Mouse (Mus musculus) hindbrain, embryonic 13.5 days (tissue): ENCODE results near the gene Olfr1181. TPM values are rescaled to one million over a fixed set of nuclear protein-coding genes. Genes with fewer than 3 reads are reported as not detected.
"Not testable (repeated sequence)": the region's sequence is repeated elsewhere in the genome, so short reads cannot be mapped to it uniquely, and the experiment has no call there.

ENCODE experiments used
- ATAC-seq: fragments of 200-750 bp; cut with Nextera tagmentation; 2 replicates; pipeline ENCODE4 v1.8.0; 2017; ENCODE audit warnings: moderate TSS enrichment; ENCODE audit not compliant: low FRiP score
- H3K27ac ChIP-seq: fragments of 300-500 bp; sonication (generic); 2 replicates; pipeline ENCODE4 v1.5.1; 2015; ENCODE audit warnings: inconsistent platforms, mild to moderate bottlenecking, moderate library complexity
- H3K27me3 ChIP-seq: fragments of 300-500 bp; sonication (generic); 2 replicates; pipeline ENCODE4 v1.6.1; 2015; ENCODE audit warnings: mild to moderate bottlenecking, inconsistent platforms
- H3K36me3 ChIP-seq: fragments of 300-500 bp; sonication (generic); 2 replicates; pipeline ENCODE4 v1.6.1; 2015; ENCODE audit warnings: mild to moderate bottlenecking, inconsistent platforms
- H3K4me1 ChIP-seq: fragments of 300-500 bp; sonication (generic); replicated peaks from 2 replicates; pipeline ENCODE4 v1.6.1; 2015; ENCODE audit warnings: inconsistent platforms
- H3K4me2 ChIP-seq: fragments of 300-500 bp; sonication (generic); 2 replicates; pipeline ENCODE4 v1.6.1; 2015; ENCODE audit warnings: inconsistent platforms, mild to moderate bottlenecking, moderate library complexity
- H3K4me3 ChIP-seq: fragments of 300-500 bp; sonication (generic); 2 replicates; pipeline ENCODE4 v1.5.1; 2015; ENCODE audit warnings: mild to moderate bottlenecking, inconsistent platforms
- H3K9ac ChIP-seq: fragments of 300-500 bp; sonication (generic); 2 replicates; pipeline ENCODE4 v1.6.1; 2015; ENCODE audit warnings: mild to moderate bottlenecking, inconsistent platforms
- H3K9me3 ChIP-seq: fragments of 300-500 bp; sonication (generic); 2 replicates; pipeline ENCODE4 v1.6.1; 2016; ENCODE audit warnings: inconsistent platforms
- WGBS: fragments of 180-500 bp; shearing (Covaris S2); methylation state at CpG from one replicate; pipeline ENCODE4 v1.1.7; 2015; 5-methylcytosine and 5-hydroxymethylcytosine counted together
- polyA plus RNA-seq: library from polyadenylated mRNA; unstranded; fragments of >200 nt; fragmentation: Nextera tagmentation; extraction: Ambion mirVana; gene quantifications from 2 replicates; pipeline ENCODE4 v1.2.1, GENCODE M21; 2015

Olfr1181 gene
- not detected in 2 replicates for polyA plus RNA-seq

DNA sequence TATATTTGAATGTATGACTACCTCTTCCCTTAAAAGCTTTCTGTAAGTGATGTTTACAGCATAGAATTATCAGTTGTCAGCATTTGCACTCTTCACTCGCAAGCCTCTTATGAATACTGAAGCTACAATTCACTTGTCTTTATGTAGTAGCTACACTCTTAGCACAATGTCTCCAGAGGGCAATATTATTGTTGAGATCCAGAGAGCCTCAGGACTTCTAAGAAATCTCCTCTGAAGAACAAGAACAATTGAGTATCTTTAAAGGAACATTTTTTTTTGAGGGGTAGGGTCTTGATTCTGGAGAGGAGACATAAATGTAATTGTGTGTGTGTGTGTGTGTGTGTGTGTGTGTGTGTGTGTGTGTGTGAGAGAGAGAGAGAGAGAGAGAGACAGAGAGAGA, at the start of gene Olfr1181:
Gene Olfr1181, minus strand, starts transcription at position 101 of the 400 bp plus-strand sequence.
- no peak within 1 kb of the TSS for H3K4me2 ChIP-seq
- no peak within 1 kb of the TSS for H3K9ac ChIP-seq
- H3K27me3 ChIP-seq, result no peaks in the 10 kb centered on the region
- no peak within 1 kb of the TSS for H3K27ac ChIP-seq
- ATAC-seq, result no peak
- WGBS, result 89% methylated on average over 1 of the region's 1 CpGs
- no peaks in the 10 kb centered on the region for H3K9me3 ChIP-seq
- H3K4me3 ChIP-seq, result no peak within 1 kb of the TSS
- no peaks in the 10 kb centered on the region for H3K4me1 ChIP-seq
- H3K36me3 ChIP-seq, result no peaks in the 10 kb centered on the region

DNA sequence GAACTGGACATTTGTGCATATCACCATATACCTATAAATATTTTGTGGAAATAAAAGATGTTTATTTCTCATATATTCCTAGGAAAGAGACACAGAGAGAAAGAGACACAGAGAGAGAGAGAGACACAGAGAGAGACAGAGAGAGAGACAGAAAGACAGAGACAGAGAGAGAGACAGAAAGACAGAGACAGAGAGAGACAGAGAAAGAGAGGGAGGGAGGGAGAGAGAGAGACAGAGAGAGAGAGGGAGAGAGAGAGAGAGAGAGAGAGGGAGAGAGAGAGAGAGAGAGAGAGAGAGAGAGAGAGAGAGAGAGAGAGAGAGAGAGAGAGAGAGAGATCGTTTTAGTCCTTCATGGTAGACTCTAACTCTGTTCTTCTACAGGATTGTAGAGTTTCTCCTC, 28.6 kb upstream of the Olfr1181 start, which contains the start of gene Olfr1183:
Gene Olfr1183, plus strand, starts transcription at position 301 of the 400 bp plus-strand sequence.
- WGBS, result 90% methylated on average over 1 of the region's 1 CpGs
- not testable (repeated sequence) for H3K27me3 ChIP-seq, H3K36me3 ChIP-seq, H3K9ac ChIP-seq, H3K4me3 ChIP-seq, ATAC-seq, H3K4me1 ChIP-seq, H3K9me3 ChIP-seq, H3K27ac ChIP-seq, H3K4me2 ChIP-seq

DNA sequence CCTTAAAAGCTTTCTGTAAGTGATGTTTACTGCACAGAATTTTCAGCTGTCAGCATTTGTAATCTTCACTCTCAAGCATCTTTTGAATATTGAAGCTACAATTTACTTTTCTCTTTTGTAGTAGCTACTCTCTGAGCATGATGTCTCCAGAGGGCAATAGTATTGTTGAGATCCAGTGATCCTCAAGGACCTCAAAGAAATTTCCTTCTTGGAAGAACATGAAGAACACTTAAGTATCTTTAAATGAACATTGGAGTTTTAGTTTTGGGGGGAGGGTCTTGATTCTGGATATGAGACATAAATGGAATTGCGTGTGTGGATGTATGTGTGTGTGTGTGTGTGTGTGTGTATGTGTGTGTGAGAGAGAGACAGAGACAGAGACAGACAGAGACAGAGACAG, 23.1 kb upstream of the Olfr1181 start, which contains the start of gene Gm13757:
Gene Gm13757, minus strand, starts transcription at position 101 of the 400 bp plus-strand sequence.
- 95% methylated on average over 1 of the region's 1 CpGs for WGBS
- H3K27me3 ChIP-seq, result no peaks in the 10 kb centered on the region
- no peak within 1 kb of the TSS for H3K27ac ChIP-seq
- H3K36me3 ChIP-seq, result no peaks in the 10 kb centered on the region
- no peak within 1 kb of the TSS for H3K4me3 ChIP-seq
- H3K9me3 ChIP-seq, result no peaks in the 10 kb centered on the region
- H3K4me2 ChIP-seq, result no peak within 1 kb of the TSS
- H3K9ac ChIP-seq, result no peak within 1 kb of the TSS
- ATAC-seq, result no peak
- no peaks in the 10 kb centered on the region for H3K4me1 ChIP-seq

DNA sequence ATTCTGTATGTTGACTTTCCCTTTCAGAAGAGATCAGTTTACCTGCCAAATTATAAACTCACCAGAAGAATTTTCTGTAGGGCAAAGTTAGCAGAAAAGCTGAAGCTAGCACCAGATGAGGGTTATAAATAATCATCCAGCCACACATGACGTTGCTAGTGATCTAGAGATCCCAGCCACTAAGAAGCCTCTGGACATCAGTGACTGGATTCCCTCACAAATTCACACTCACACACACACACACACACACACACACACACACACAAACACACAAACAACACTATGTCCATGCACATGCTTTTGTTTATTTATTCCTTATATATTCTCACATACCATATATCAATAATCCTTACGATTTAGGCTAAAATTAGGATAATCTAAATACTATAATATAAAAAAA, 6.9 kb downstream of the Olfr1181 start, which contains the start of gene Olfr1180:
Gene Olfr1180, minus strand, starts transcription at position 101 of the 400 bp plus-strand sequence.
- H3K4me2 ChIP-seq, result no peak within 1 kb of the TSS
- no peaks in the 10 kb centered on the region for H3K9me3 ChIP-seq
- ATAC-seq, result no peak
- H3K27ac ChIP-seq, result no peak within 1 kb of the TSS
- no peaks in the 10 kb centered on the region for H3K4me1 ChIP-seq
- no peaks in the 10 kb centered on the region for H3K36me3 ChIP-seq
- no peak within 1 kb of the TSS for H3K4me3 ChIP-seq
- WGBS, result 88% methylated on average over 2 of the region's 2 CpGs
- H3K27me3 ChIP-seq, result no peaks in the 10 kb centered on the region
- H3K9ac ChIP-seq, result no peak within 1 kb of the TSS

DNA sequence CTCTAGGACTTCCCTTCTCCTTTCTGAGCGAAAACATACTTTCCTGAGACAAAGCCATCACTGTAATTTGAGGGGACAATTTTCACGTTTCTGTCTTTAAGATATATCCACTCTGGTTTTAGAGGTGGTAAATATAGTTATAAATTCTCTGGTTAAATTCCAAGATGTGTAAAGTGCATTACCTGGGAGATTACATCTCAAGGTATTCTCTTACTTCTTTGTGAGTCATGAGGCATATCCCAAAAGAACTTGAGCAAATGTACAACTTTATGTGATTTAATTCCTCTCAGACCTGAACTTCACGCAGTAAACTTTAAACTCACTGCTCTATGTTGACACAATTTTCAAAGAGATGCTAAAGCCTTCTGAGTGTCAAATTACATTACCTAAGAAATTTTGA, 19.6 kb downstream of the Olfr1181 start, which contains the start of gene Olfr1179:
Gene Olfr1179, minus strand, starts transcription at position 101 of the 400 bp plus-strand sequence.
- Histone ChIP-seq H3K36me3 (no peaks in the 10 kb centered on the region), H3K4me1 (no peaks in the 10 kb centered on the region), H3K27me3 (no peaks in the 10 kb centered on the region), H3K9me3 (no peaks in the 10 kb centered on the region), H3K4me2 (no peak within 1 kb of the TSS), H3K4me3 (no peak within 1 kb of the TSS), H3K27ac (no peak within 1 kb of the TSS), H3K9ac (no peak within 1 kb of the TSS)
- 93% methylated on average over 3 of the region's 3 CpGs for WGBS
- no peak for ATAC-seq

DNA sequence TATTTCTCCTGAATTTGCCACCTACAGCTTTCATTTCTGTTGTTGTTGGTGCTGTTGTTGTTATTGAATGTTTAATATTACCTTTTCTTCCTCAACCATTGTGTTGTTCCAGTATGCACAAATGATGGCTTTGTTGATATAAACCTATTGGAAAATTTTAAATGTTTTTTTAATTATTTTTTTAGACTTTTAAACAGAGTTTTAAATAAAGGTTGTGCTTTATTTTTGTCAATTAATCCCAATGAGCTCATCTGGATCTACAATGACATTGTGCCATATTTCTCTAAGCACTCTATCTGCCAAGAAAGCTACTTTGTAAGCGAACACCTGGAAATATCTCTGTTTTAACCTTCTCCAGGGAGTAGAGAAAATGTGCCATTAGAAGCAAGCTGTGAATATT, 39.2 kb downstream of the Olfr1181 start, which contains the start of gene Olfr1178:
Gene Olfr1178, plus strand, starts transcription at position 301 of the 400 bp plus-strand sequence.
- ATAC-seq, result no peak
- Histone ChIP-seq H3K4me1 (no peaks in the 10 kb centered on the region), H3K27me3 (no peaks in the 10 kb centered on the region), H3K4me2 (no peak within 1 kb of the TSS), H3K9me3 (no peaks in the 10 kb centered on the region), H3K36me3 (no peaks in the 10 kb centered on the region), H3K9ac (no peak within 1 kb of the TSS), H3K4me3 (no peak within 1 kb of the TSS), H3K27ac (no peak within 1 kb of the TSS)
- 88% methylated on average over 1 of the region's 1 CpGs for WGBS

Other genes with a start within 250 kb of the Olfr1181 start
- not detected in 2 replicates for gene Olfr1168, start 244.3 kb downstream of the Olfr1181 start, polyA plus RNA-seq
- gene Olfr1170, start 197.8 kb downstream of the Olfr1181 start, polyA plus RNA-seq, result not detected in 2 replicates
- not detected in 2 replicates for gene Olfr1173, start 146.3 kb downstream of the Olfr1181 start, polyA plus RNA-seq
- not detected in 2 replicates for gene Olfr1174-ps, start 111.0 kb downstream of the Olfr1181 start, polyA plus RNA-seq
- gene Olfr1175-ps, start 99.0 kb downstream of the Olfr1181 start, polyA plus RNA-seq, result not detected in 2 replicates
- not detected in 2 replicates for gene Olfr1176, start 89.5 kb downstream of the Olfr1181 start, polyA plus RNA-seq
- gene Olfr1177-ps, start 79.7 kb downstream of the Olfr1181 start, polyA plus RNA-seq, result not detected in 2 replicates
- gene Olfr1178, start 39.1 kb downstream of the Olfr1181 start, polyA plus RNA-seq, result not detected in 2 replicates
- gene Olfr1179, start 19.7 kb downstream of the Olfr1181 start, polyA plus RNA-seq, result not detected in 2 replicates
- not detected in 2 replicates for gene Olfr1180, start 7.0 kb downstream of the Olfr1181 start, polyA plus RNA-seq
- gene Gm13757, start 23.0 kb upstream of the Olfr1181 start, polyA plus RNA-seq, result not detected in 2 replicates
- not detected in 2 replicates for gene Olfr1183, start 28.7 kb upstream of the Olfr1181 start, polyA plus RNA-seq
- gene Olfr1184, start 57.4 kb upstream of the Olfr1181 start, polyA plus RNA-seq, result not detected in 2 replicates
- not detected in 2 replicates for gene Olfr1185-ps1, start 67.1 kb upstream of the Olfr1181 start, polyA plus RNA-seq
- not detected in 2 replicates for gene Olfr1186, start 92.4 kb upstream of the Olfr1181 start, polyA plus RNA-seq
- not detected in 2 replicates for gene Olfr1188, start 130.8 kb upstream of the Olfr1181 start, polyA plus RNA-seq
- gene Olfr1189, start 160.3 kb upstream of the Olfr1181 start, polyA plus RNA-seq, result not detected in 2 replicates
- not detected in 2 replicates for gene Olfr1191-ps1, start 214.4 kb upstream of the Olfr1181 start, polyA plus RNA-seq
- not detected in 2 replicates for gene Olfr1192-ps1, start 222.3 kb upstream of the Olfr1181 start, polyA plus RNA-seq
- gene Olfr1193, start 249.5 kb upstream of the Olfr1181 start, polyA plus RNA-seq, result not detected in 2 replicates